Mouse (Mus musculus) C2C12 (cell line): ENCODE data around the gene Clec16a. TPM values are rescaled to one million over a fixed set of nuclear protein-coding genes. Genes with fewer than 3 reads are reported as not detected.

Experiments used
- H3K27me3 ChIP-seq: one replicate; pipeline ENCODE4 v1.6.1; 2011; ENCODE audit not compliant: control insufficient read depth, insufficient read depth, insufficient read length
- H3K36me3 ChIP-seq: one replicate; pipeline ENCODE4 v1.6.1; 2011; ENCODE audit not compliant: control insufficient read depth, insufficient read depth
- H3K4me3 ChIP-seq: one replicate; pipeline ENCODE4 v1.5.1; 2011; ENCODE audit warnings: mild to moderate bottlenecking, control low read depth; ENCODE audit not compliant: poor library complexity, insufficient read depth, severe bottlenecking
- H3K79me2 ChIP-seq: one replicate; pipeline ENCODE4 v1.6.1; 2011; ENCODE audit not compliant: control insufficient read depth, insufficient read depth
- H3K79me3 ChIP-seq: one replicate; pipeline ENCODE4 v1.6.1; 2011; ENCODE audit warnings: low read depth, control low read depth
- H3ac ChIP-seq: one replicate; pipeline ENCODE3; 2011; ENCODE audit warnings: low read depth; ENCODE audit not compliant: control insufficient read depth, insufficient read length
- CEBPB ChIP-seq: IDR thresholded peaks from one replicate; pipeline ENCODE4 v1.6.1; 2011; ENCODE audit warnings: low read depth, mild to moderate bottlenecking, control low read depth, moderate library complexity
- CTCF ChIP-seq: IDR thresholded peaks from one replicate; pipeline ENCODE4 v1.5.1; 2011; ENCODE audit not compliant: control insufficient read depth, insufficient read depth, insufficient read length
- FOSL1 ChIP-seq: IDR thresholded peaks from one replicate; pipeline ENCODE4 v1.8.0; 2011; ENCODE audit warnings: mild to moderate bottlenecking, low read length; ENCODE audit not compliant: poor library complexity, insufficient read depth, severe bottlenecking
- MAX ChIP-seq: IDR thresholded peaks from one replicate; pipeline ENCODE4 v1.6.1; 2011; ENCODE audit warnings: mild to moderate bottlenecking, control low read depth
- MYOD1 ChIP-seq: IDR thresholded peaks from one replicate; pipeline ENCODE4 v1.6.1; 2011; ENCODE audit warnings: low read depth; ENCODE audit not compliant: control insufficient read depth, insufficient read length
- MYOG ChIP-seq: IDR thresholded peaks from one replicate; pipeline ENCODE4 v1.6.1; 2011; ENCODE audit not compliant: control insufficient read depth, insufficient read length; ENCODE audit errors: extremely low read depth
- USF1 ChIP-seq: IDR thresholded peaks from one replicate; pipeline ENCODE4 v1.6.1; 2011; ENCODE audit warnings: low read depth, mild to moderate bottlenecking, control low read depth, moderate library complexity
- polyA plus RNA-seq: library from polyadenylated mRNA; unstranded; fragments of >200 nt; fragmentation: generic; extraction: Trizol; gene quantifications from one replicate; pipeline ENCODE4 v1.2.1, GENCODE M21; 2012; ENCODE audit warnings: missing spikeins

Clec16a gene
- polyA plus RNA-seq, 1 experiment, result 10.0 TPM

- H3ac ChIP-seq, result no peak overlapping the region
- H3K79me2 ChIP-seq, result no peaks in the 10 kb centered on the region
- no peaks in the 10 kb centered on the region for H3K27me3 ChIP-seq
- no peak overlapping the region for H3K4me3 ChIP-seq
- peaks cover 19% of the 10 kb centered on the region for H3K36me3 ChIP-seq
- TF ChIP-seq CTCF, result no peak
- no peak for TF ChIP-seq MYOD1
- H3K79me3 ChIP-seq, result no peaks in the 10 kb centered on the region
These were observed 32.4 kb downstream of the Clec16a start for GRCm38 (mm10) chr16:10577548-10577947.

- H3ac ChIP-seq, result no peak overlapping the region
- H3K79me2 ChIP-seq, result no peaks in the 10 kb centered on the region
- no peak overlapping the region for H3K4me3 ChIP-seq
- H3K27me3 ChIP-seq, result no peaks in the 10 kb centered on the region
- H3K36me3 ChIP-seq, result peaks cover 12% of the 10 kb centered on the region
- TF ChIP-seq CEBPB, result no peak
- no peak for TF ChIP-seq CTCF
- TF ChIP-seq MYOD1, result no peak
- no peak for TF ChIP-seq MAX
- TF ChIP-seq MYOG, result no peak
- TF ChIP-seq FOSL1, result no peak
- TF ChIP-seq USF1, result no peak
- no peaks in the 10 kb centered on the region for H3K79me3 ChIP-seq
These were observed 33.2 kb downstream of the Clec16a start for GRCm38 (mm10) chr16:10578376-10578775.

- TF ChIP-seq USF1, result no peak
- no peak for TF ChIP-seq MYOG
- no peak for TF ChIP-seq MAX
- TF ChIP-seq CEBPB, result no peak
- TF ChIP-seq FOSL1, result no peak
- no peak for TF ChIP-seq CTCF
- no peak for TF ChIP-seq MYOD1
- Histone ChIP-seq H3K79me3 (no peaks in the 10 kb centered on the region), H3ac (no peak overlapping the region), H3K27me3 (no peaks in the 10 kb centered on the region), H3K36me3 (peaks cover 12% of the 10 kb centered on the region), H3K4me3 (no peak overlapping the region), H3K79me2 (no peaks in the 10 kb centered on the region)
These were observed 36.2 kb downstream of the Clec16a start for GRCm38 (mm10) chr16:10581234-10581898.

DNA sequence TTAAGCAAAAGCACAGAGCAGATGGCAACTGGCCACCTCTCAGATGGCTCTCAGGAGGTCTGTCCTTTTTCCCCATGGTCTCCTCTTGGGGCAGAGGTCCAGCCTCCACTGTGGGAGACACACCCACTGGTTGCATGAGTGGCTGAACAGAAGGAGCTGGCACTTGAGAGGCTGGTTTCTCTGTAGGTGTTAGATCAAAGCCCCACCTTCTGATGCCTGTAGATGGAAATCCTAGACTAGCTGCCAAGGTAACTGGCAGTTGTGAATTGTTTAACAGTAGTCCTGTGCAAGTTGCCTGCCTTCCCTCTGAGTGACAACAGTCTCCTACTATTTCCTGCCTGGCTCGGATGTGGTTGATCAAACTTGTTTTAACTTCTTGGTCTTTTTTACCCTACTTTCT lies 40.0 kb downstream of the Clec16a start:
- Histone ChIP-seq H3K4me3 (no peak overlapping the region), H3K27me3 (no peaks in the 10 kb centered on the region), H3K79me3 (no peaks in the 10 kb centered on the region), H3K79me2 (no peaks in the 10 kb centered on the region), H3ac (no peak overlapping the region), H3K36me3 (peaks cover 9% of the 10 kb centered on the region)
- no peak for TF ChIP-seq USF1
- no peak for TF ChIP-seq MYOD1
- TF ChIP-seq FOSL1, result no peak
- no peak for TF ChIP-seq MYOG

- Histone ChIP-seq H3K79me2 (no peaks in the 10 kb centered on the region), H3K79me3 (no peaks in the 10 kb centered on the region), H3K4me3 (no peak overlapping the region), H3K36me3 (peaks cover 8% of the 10 kb centered on the region), H3K27me3 (no peaks in the 10 kb centered on the region), H3ac (no peak overlapping the region)
- TF ChIP-seq MYOD1 (no peak), MYOG (no peak), MAX (no peak), FOSL1 (no peak), CTCF (no peak), CEBPB (no peak), USF1 (no peak)
These were observed 41.4 kb downstream of the Clec16a start for GRCm38 (mm10) chr16:10586546-10586945.

- H3K79me2 ChIP-seq, result no peaks in the 10 kb centered on the region
- H3K79me3 ChIP-seq, result no peaks in the 10 kb centered on the region
- H3K4me3 ChIP-seq, result no peak overlapping the region
- H3K36me3 ChIP-seq, result no peaks in the 10 kb centered on the region
- no peak overlapping the region for H3ac ChIP-seq
- no peak for TF ChIP-seq CEBPB
- no peaks in the 10 kb centered on the region for H3K27me3 ChIP-seq
These were observed 55.0 kb downstream of the Clec16a start for GRCm38 (mm10) chr16:10599888-10600740.
